Mouse (Mus musculus): ENCODE results near the gene Cox20. TPM values are rescaled to one million over a fixed set of nuclear protein-coding genes. Genes with fewer than 3 reads are reported as not detected.
"Not testable (repeated sequence)": the region's sequence is repeated elsewhere in the genome, so short reads cannot be mapped to it uniquely, and the experiment has no call there.

The Cox20 gene
- polyA plus RNA-seq, 1 experiment from 2014 or later = 133 TPM

DNA sequence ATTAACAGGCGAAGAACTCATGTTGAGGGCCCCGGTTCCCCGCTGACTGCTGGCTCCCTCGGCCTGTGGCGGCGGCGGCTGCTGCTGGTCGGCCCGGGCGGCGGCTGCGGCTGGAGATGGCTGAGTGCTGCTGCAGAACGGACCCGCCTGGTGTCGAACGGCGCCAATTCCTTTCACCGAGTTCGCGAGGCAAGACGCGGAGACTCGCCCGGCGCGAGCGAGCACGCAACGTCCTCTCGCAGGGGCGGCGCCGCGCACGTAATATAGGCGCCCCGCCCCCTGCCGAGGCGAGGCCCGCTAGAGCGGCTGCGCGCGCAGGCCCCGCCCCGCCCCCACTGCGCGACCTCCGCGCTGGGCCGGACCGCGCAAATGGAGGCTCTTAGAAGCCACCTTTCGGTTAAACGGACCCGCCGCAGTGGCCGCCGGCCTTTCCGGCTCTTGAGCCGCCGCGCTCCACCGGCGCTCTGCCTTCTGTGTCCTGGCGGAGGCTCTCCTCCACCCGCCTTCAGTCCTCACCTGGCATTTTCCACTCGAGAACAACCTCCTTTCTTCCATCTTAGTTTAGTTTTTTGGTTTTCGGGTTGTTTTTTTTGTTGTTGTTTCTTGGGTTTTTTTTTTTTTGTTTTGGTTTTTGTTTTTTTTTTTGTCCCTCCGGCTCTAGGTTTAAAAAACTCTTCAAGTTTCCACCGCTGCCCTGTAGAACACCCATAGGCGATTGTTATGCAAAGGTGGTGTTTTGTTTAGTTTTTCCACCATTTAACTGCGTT is 18.8 kb downstream of the Cox20 start, which contains the start of gene Hnrnpu:
Gene Hnrnpu (minus strand): TSS at position 247 of the 767 bp plus-strand sequence.
- H3K4me3 ChIP-seq (ENCODE audit: low read depth, low read length) = peak within 1 kb of the TSS; percentile 100

DNA sequence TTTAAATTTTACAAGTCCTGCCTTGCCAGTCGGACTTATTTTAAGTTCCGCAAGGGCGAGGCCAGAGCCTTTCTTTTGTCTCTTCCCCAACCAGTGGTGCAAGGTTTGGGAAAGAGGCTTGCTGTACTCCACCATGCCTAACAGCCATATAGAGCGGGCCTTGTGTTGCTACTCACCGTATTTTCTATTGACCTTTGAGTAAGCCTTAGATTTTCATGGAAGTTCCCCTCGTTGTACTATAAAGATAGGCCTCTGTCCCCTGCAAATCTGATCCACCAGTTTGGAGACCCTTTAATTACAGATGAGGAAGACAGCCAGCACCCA is 19.4 kb downstream of the Cox20 start:
- peak overlapping the region; percentile 100 for H3K9ac ChIP-seq (ENCODE audit: low read length)
- WGBS = 9% methylated on average over 6 of the region's 6 CpGs
- DNase-seq (ENCODE audit: low spot score) (peak; percentile 82), ATAC-seq (replicated peaks; ENCODE audit: low FRiP score, low TSS enrichment, low read depth) (no peak)
- peaks cover 9% of the 10 kb centered on the region for H3K4me1 ChIP-seq (replicated peaks; ENCODE audit: control insufficient read depth, insufficient read depth, low read length)
- peak overlapping the region; percentile 100 for H3K4me3 ChIP-seq (ENCODE audit: low read depth, low read length)
- H3K36me3 ChIP-seq (ENCODE audit: control insufficient read depth, insufficient read depth, low read length) = peaks cover 25% of the 10 kb centered on the region
- H3K4me2 ChIP-seq (ENCODE audit: low read length) = peak overlapping the region; percentile 76
- H3K27me3 ChIP-seq (replicated peaks; ENCODE audit: control insufficient read depth, insufficient read depth, low read length) = no peaks in the 10 kb centered on the region
- H3K9me3 ChIP-seq (ENCODE audit: control insufficient read depth, low read length) = no peaks in the 10 kb centered on the region
- peak overlapping the region; percentile 99 for H3K27ac ChIP-seq (ENCODE audit: low read depth)

More for the DNA sequence above, 18.8 kb downstream of the Cox20 start, which contains the start of gene Hnrnpu:
- H3K4me2 ChIP-seq (ENCODE audit: low read length) = peak within 1 kb of the TSS; percentile 76
- ATAC-seq (replicated peaks; ENCODE audit: low FRiP score, low TSS enrichment, low read depth) = peak; percentile 82
- H3K9ac ChIP-seq (ENCODE audit: low read length) = peak within 1 kb of the TSS; percentile 100
- H3K4me1 ChIP-seq (replicated peaks; ENCODE audit: control insufficient read depth, insufficient read depth, low read length) = peaks cover 9% of the 10 kb centered on the region
- H3K9me3 ChIP-seq (ENCODE audit: control insufficient read depth, low read length) = no peaks in the 10 kb centered on the region
- H3K36me3 ChIP-seq (ENCODE audit: control insufficient read depth, insufficient read depth, low read length) = peaks cover 30% of the 10 kb centered on the region
- DNase-seq (ENCODE audit: low spot score) = peak; percentile 93
- under 1% methylated on average over 72 of the region's 73 CpGs for WGBS
- H3K27ac ChIP-seq (ENCODE audit: low read depth) = peak within 1 kb of the TSS; percentile 99
- no peaks in the 10 kb centered on the region for H3K27me3 ChIP-seq (replicated peaks; ENCODE audit: control insufficient read depth, insufficient read depth, low read length)

DNA sequence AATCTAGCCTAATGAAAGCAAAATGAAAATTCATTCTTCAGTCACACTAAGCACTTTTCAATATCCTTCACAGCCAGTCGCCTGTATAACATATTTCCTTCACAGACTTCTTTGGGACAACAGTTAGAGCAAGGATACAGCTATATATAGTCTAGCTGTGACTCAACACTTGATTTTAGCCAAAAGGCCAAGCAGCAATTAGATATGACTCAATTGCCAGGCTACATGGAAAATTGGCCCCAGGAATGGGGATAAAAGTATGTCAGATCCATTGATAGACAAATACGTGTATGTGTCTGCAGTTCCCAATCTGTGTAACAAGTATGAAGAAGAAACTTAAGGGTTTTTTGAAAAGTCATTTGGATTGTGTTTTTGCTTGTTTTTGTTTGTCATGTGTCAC is 21.3 kb downstream of the Cox20 start:
- Histone ChIP-seq H3K36me3 (ENCODE audit: control insufficient read depth, insufficient read depth, low read length) (peaks cover 6% of the 10 kb centered on the region), H3K27ac (ENCODE audit: low read depth) (no peak overlapping the region), H3K4me1 (replicated peaks; ENCODE audit: control insufficient read depth, insufficient read depth, low read length) (no peaks in the 10 kb centered on the region), H3K9me3 (ENCODE audit: control insufficient read depth, low read length) (no peaks in the 10 kb centered on the region), H3K9ac (ENCODE audit: low read length) (no peak overlapping the region), H3K4me3 (ENCODE audit: low read depth, low read length) (no peak overlapping the region), H3K4me2 (ENCODE audit: low read length) (no peak overlapping the region), H3K27me3 (replicated peaks; ENCODE audit: control insufficient read depth, insufficient read depth, low read length) (no peaks in the 10 kb centered on the region)
- no peak for ATAC-seq (replicated peaks; ENCODE audit: low FRiP score, low TSS enrichment, low read depth)
- DNase-seq (ENCODE audit: low spot score) = no peak
- WGBS = 98% methylated on average over 2 of the region's 2 CpGs

DNA sequence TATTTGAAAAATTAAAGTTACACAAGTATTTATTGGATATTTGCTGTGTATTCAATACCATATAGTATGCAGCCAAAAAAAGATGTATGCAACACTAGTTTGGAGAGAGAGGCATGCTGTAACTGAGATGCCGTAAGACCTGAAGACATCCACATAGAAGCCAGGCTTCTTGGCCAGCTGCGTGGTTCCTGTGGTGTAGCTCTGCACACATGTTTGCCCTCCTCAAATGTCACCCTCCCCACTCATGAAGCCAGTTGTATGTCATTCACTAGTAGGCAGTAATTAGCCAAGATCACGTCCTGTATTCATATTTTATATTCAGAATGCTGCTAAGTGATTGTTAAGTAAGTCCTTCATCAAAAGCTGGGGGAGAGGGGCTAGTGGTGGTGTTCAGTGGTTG is 22.5 kb downstream of the Cox20 start:
- Histone ChIP-seq H3K4me1 (replicated peaks; ENCODE audit: control insufficient read depth, insufficient read depth, low read length) (no peaks in the 10 kb centered on the region), H3K4me2 (ENCODE audit: low read length) (no peak overlapping the region), H3K9me3 (ENCODE audit: control insufficient read depth, low read length) (no peaks in the 10 kb centered on the region), H3K9ac (ENCODE audit: low read length) (no peak overlapping the region), H3K4me3 (ENCODE audit: low read depth, low read length) (no peak overlapping the region), H3K27me3 (replicated peaks; ENCODE audit: control insufficient read depth, insufficient read depth, low read length) (no peaks in the 10 kb centered on the region), H3K27ac (ENCODE audit: low read depth) (no peak overlapping the region), H3K36me3 (ENCODE audit: control insufficient read depth, insufficient read depth, low read length) (no peaks in the 10 kb centered on the region)
- ATAC-seq (replicated peaks; ENCODE audit: low FRiP score, low TSS enrichment, low read depth) (no peak), DNase-seq (ENCODE audit: low spot score) (no peak)
- 84% methylated on average over 3 of the region's 3 CpGs for WGBS

DNA sequence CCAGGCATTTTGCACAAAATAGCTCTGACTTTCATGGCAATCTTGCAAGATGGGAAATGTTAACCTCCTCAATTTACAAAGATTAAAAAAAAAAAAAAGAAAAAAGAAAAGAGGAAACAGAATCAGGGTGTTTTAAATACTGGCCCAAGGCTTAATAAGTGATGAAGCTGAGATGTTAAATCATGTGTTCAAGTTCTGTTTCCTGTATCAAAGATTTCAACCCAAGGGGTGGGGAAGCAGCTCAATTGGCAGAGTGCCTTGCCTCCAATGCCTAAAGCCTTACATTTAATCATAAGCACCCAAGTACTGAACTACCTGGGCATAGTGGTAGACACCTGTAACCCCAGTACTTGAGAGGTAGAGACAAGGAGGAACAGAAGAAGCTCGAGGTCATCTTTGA is 23.1 kb downstream of the Cox20 start:
- Histone ChIP-seq H3K4me2 (ENCODE audit: low read length) (no peak overlapping the region), H3K4me1 (replicated peaks; ENCODE audit: control insufficient read depth, insufficient read depth, low read length) (no peaks in the 10 kb centered on the region), H3K4me3 (ENCODE audit: low read depth, low read length) (no peak overlapping the region), H3K27me3 (replicated peaks; ENCODE audit: control insufficient read depth, insufficient read depth, low read length) (no peaks in the 10 kb centered on the region), H3K27ac (ENCODE audit: low read depth) (no peak overlapping the region), H3K9ac (ENCODE audit: low read length) (no peak overlapping the region), H3K9me3 (ENCODE audit: control insufficient read depth, low read length) (no peaks in the 10 kb centered on the region), H3K36me3 (ENCODE audit: control insufficient read depth, insufficient read depth, low read length) (no peaks in the 10 kb centered on the region)
- 63% methylated on average over 1 of the region's 1 CpGs for WGBS
- no peak for DNase-seq (ENCODE audit: low spot score)
- no peak for ATAC-seq (replicated peaks; ENCODE audit: low FRiP score, low TSS enrichment, low read depth)

DNA sequence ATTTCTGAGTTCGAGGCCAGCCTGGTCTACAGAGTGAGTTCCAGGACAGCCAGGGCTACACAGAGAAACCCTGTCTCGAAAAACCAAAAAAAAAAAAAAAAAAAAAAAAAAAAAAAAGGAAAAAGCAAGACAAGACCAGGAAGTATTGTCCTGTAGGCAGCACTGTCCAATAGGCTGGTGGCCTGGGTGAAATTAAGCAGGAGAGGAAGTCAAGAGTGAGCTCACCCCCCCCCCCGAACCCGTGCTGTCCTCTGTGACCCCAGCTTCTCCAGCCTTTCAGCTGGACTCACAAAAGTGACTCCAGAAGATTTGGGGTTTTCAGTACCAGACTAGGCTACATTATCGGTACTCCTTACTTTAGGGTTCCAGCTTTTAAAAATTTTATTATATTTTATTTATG is 23.7 kb downstream of the Cox20 start:
- Histone ChIP-seq H3K36me3 (ENCODE audit: control insufficient read depth, insufficient read depth, low read length) (no peaks in the 10 kb centered on the region), H3K27me3 (replicated peaks; ENCODE audit: control insufficient read depth, insufficient read depth, low read length) (no peaks in the 10 kb centered on the region), H3K4me3 (ENCODE audit: low read depth, low read length) (no peak overlapping the region), H3K9ac (ENCODE audit: low read length) (no peak overlapping the region), H3K27ac (ENCODE audit: low read depth) (no peak overlapping the region), H3K9me3 (ENCODE audit: control insufficient read depth, low read length) (no peaks in the 10 kb centered on the region), H3K4me2 (ENCODE audit: low read length) (no peak overlapping the region), H3K4me1 (replicated peaks; ENCODE audit: control insufficient read depth, insufficient read depth, low read length) (no peaks in the 10 kb centered on the region)
- WGBS = 78% methylated on average over 4 of the region's 5 CpGs
- no peak for ATAC-seq (replicated peaks; ENCODE audit: low FRiP score, low TSS enrichment, low read depth)
- DNase-seq (ENCODE audit: low spot score) = no peak

DNA sequence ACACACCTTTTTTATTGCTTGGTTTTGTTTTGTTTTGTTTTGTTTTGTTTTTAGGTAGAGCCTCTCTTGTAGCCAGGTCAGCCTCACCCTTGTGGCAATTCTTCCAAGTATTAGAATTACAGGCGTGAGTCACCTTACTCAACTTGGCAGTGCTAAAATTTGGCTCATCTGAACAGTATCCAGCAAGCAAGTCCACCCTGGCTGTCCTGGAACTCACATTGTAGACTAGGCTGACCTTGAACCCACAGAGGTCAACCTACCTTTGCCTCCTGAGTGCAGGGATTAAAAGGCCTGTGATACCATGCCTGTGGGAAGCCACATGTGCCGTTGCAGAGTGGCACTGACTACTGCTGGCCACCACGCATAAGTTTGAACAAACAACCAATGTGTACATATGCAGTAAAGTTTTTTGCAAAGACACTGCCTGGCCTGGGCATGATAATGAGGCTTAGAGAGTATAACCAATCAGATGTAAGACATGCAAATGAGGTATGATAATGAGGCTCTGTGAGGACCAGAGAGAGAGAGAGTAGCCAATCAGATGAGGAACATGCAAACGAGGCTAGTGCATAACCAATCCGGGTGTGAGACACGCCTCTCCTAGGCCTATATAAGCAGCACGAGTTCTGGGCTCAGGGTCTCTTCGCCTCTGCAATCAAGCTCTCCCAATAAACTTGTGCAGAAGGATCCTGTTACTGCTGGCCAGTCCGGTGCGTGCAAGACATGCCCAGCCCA is 25.3 kb downstream of the Cox20 start:
- not testable (repeated sequence) for H3K27me3 ChIP-seq (replicated peaks; ENCODE audit: control insufficient read depth, insufficient read depth, low read length); H3K27ac ChIP-seq (ENCODE audit: low read depth); H3K9me3 ChIP-seq (ENCODE audit: control insufficient read depth, low read length); ATAC-seq (replicated peaks; ENCODE audit: low FRiP score, low TSS enrichment, low read depth); H3K4me2 ChIP-seq (ENCODE audit: low read length); DNase-seq (ENCODE audit: low spot score); H3K36me3 ChIP-seq (ENCODE audit: control insufficient read depth, insufficient read depth, low read length); H3K4me1 ChIP-seq (replicated peaks; ENCODE audit: control insufficient read depth, insufficient read depth, low read length); H3K4me3 ChIP-seq (ENCODE audit: low read depth, low read length); H3K9ac ChIP-seq (ENCODE audit: low read length)
- 86% methylated on average over 10 of the region's 10 CpGs for WGBS

DNA sequence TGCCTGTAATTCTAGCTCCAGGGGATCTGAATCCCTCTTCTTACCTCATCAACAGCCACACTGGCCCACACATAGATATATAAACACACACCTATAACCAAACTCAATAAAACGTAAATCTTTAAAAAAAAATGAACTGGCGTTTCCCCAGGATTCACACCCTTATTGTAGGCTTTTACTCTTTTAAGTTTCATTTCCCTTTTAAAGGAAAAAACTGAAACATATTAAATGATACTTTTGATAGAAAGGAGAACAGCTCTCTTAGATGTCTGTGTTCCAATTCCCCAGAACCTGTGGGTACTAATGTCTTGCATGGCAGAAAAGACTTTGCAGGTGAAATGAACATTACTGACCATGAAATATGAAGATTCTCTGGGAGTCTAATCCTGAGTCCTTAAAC is 31.9 kb downstream of the Cox20 start:
- Histone ChIP-seq H3K4me2 (ENCODE audit: low read length) (no peak overlapping the region), H3K4me3 (ENCODE audit: low read depth, low read length) (no peak overlapping the region), H3K9ac (ENCODE audit: low read length) (no peak overlapping the region), H3K27ac (ENCODE audit: low read depth) (no peak overlapping the region), H3K36me3 (ENCODE audit: control insufficient read depth, insufficient read depth, low read length) (no peaks in the 10 kb centered on the region), H3K4me1 (replicated peaks; ENCODE audit: control insufficient read depth, insufficient read depth, low read length) (no peaks in the 10 kb centered on the region), H3K27me3 (replicated peaks; ENCODE audit: control insufficient read depth, insufficient read depth, low read length) (no peaks in the 10 kb centered on the region), H3K9me3 (ENCODE audit: control insufficient read depth, low read length) (no peaks in the 10 kb centered on the region)
- WGBS = 97% methylated on average over 2 of the region's 2 CpGs
- ATAC-seq (replicated peaks; ENCODE audit: low FRiP score, low TSS enrichment, low read depth) = no peak
- no peak for DNase-seq (ENCODE audit: low spot score)

DNA sequence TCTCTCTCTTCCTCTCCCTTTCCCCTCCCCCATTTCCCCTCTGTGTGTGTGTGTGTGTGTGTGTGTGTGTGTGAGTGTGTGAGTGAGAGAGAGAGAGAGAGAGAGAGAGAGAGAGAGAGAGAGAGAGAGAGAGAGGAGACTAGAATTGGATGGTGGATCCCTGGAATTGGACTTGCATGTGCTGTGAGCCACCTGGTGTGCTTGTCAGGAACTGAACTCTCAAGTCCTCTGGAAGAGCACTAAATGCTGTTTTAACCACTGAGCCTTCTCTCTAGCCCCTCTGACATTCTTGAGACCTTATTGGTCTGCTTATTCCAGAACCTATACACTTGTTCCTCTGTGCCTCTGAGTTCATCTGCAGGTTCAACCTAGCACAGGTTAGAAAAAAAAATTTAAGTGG is 32.7 kb downstream of the Cox20 start:
- Histone ChIP-seq H3K4me2 (ENCODE audit: low read length) (no peak overlapping the region), H3K27me3 (replicated peaks; ENCODE audit: control insufficient read depth, insufficient read depth, low read length) (no peaks in the 10 kb centered on the region), H3K4me3 (ENCODE audit: low read depth, low read length) (no peak overlapping the region), H3K4me1 (replicated peaks; ENCODE audit: control insufficient read depth, insufficient read depth, low read length) (no peaks in the 10 kb centered on the region), H3K9ac (ENCODE audit: low read length) (no peak overlapping the region), H3K36me3 (ENCODE audit: control insufficient read depth, insufficient read depth, low read length) (no peaks in the 10 kb centered on the region), H3K9me3 (ENCODE audit: control insufficient read depth, low read length) (no peaks in the 10 kb centered on the region), H3K27ac (ENCODE audit: low read depth) (no peak overlapping the region)
- no peak for DNase-seq (ENCODE audit: low spot score)
- no peak for ATAC-seq (replicated peaks; ENCODE audit: low FRiP score, low TSS enrichment, low read depth)
